Mouse (Mus musculus) embryonic facial prominence, embryonic 14.5 days (tissue): ENCODE results near the gene Rita1. TPM values are rescaled to one million over a fixed set of nuclear protein-coding genes. Genes with fewer than 3 reads are reported as not detected.
A peak's percentile ranks its signal among the peaks of the same experiment; 100 is the strongest.

ENCODE experiments used
- ATAC-seq: fragments of 200-750 bp; cut with Nextera tagmentation; 2 replicates; pipeline ENCODE4 v1.8.0; 2017; ENCODE audit warnings: low read depth, moderate number of reproducible peaks, moderate TSS enrichment
- DNase-seq: peaks from one replicate; pipeline ENCODE4 v3.0.0-alpha.2; 2015; ENCODE audit warnings: low spot score
- H3K27ac ChIP-seq: fragments of 300-500 bp; sonication (generic); replicated peaks from 2 replicates; pipeline ENCODE4 v1.5.1; 2014; ENCODE audit warnings: low read depth, mild to moderate bottlenecking, low read length, moderate library complexity
- H3K27me3 ChIP-seq: fragments of 300-500 bp; sonication (generic); replicated peaks from 2 replicates; pipeline ENCODE4 v1.6.1; 2014; ENCODE audit warnings: low read length; ENCODE audit not compliant: control insufficient read depth, insufficient read depth
- H3K36me3 ChIP-seq: fragments of 300-500 bp; sonication (generic); 2 replicates; pipeline ENCODE4 v1.6.1; 2014; ENCODE audit warnings: low read length, mixed read lengths; ENCODE audit not compliant: control insufficient read depth, insufficient read depth
- H3K4me1 ChIP-seq: fragments of 300-500 bp; sonication (generic); 2 replicates; pipeline ENCODE4 v1.6.1; 2014; ENCODE audit warnings: antibody characterized with exemption, low read length; ENCODE audit not compliant: control insufficient read depth, insufficient read depth
- H3K4me2 ChIP-seq: fragments of 300-500 bp; sonication (generic); 2 replicates; pipeline ENCODE4 v1.6.1; 2014; ENCODE audit warnings: low read depth, mild to moderate bottlenecking, low read length, moderate library complexity, mixed read lengths
- H3K4me3 ChIP-seq: fragments of 300-500 bp; sonication (generic); 2 replicates; pipeline ENCODE4 v1.5.1; 2014; ENCODE audit warnings: low read depth, mild to moderate bottlenecking, low read length
- H3K9ac ChIP-seq: fragments of 300-500 bp; sonication (generic); 2 replicates; pipeline ENCODE4 v1.6.1; 2014; ENCODE audit warnings: low read depth, mild to moderate bottlenecking, low read length, moderate library complexity, mixed read lengths
- H3K9me3 ChIP-seq: fragments of 300-500 bp; sonication (generic); 2 replicates; pipeline ENCODE4 v1.6.1; 2016; ENCODE audit warnings: low read length; ENCODE audit not compliant: control insufficient read depth
- WGBS: fragments of 180-500 bp; shearing (Covaris S2); extraction: QIAGEN DNeasy Blood & Tissue Kit; methylation state at CpG from one replicate; pipeline ENCODE4 v1.1.7; 2014; 5-methylcytosine and 5-hydroxymethylcytosine counted together
- polyA plus RNA-seq: library from polyadenylated mRNA; unstranded; fragments of >200 nt; fragmentation: Nextera tagmentation; extraction: Ambion mirVana; gene quantifications from 2 replicates; pipeline ENCODE4 v1.2.1, GENCODE M21; 2014

Rita1 gene
- 9.9 and 11.4 TPM in 2 replicates for polyA plus RNA-seq

DNA sequence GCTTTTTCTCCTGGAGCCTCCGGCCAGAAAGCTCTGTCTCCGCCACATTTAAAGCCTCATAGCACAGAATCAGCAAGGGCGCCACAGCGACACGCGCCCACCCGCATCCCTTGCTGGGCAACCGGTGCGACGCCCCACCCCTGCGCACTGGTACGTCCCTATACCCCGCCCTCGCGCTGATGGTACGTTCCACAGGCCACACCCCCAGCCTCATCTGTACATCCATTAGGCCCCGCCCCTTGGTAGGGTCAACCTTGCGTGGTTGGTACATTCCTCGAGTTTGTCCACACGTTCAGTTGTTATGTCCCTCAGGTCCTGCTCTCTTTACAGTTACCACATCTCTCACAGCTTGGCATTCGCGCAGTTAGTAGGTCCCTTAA, at the start of gene Rita1, which contains the start of gene Ddx54:
Gene Rita1 (minus strand): TSS at position 148 of the 380 bp plus-strand sequence.
Gene Ddx54 (plus strand): TSS at position 298 of the 380 bp plus-strand sequence.
- Histone ChIP-seq H3K4me3 (peak within 1 kb of the TSS; percentile 81), H3K4me2 (peak within 1 kb of the TSS; percentile 78), H3K27ac (peak within 1 kb of the TSS; percentile 85), H3K4me1 (peaks cover 13% of the 10 kb centered on the region), H3K9ac (peak within 1 kb of the TSS; percentile 76), H3K27me3 (no peaks in the 10 kb centered on the region), H3K9me3 (no peaks in the 10 kb centered on the region), H3K36me3 (peaks cover 8% of the 10 kb centered on the region; the same call in 1 of the 2 replicates)
- peak; percentile 85 for ATAC-seq
- under 1% methylated on average over 22 of the region's 22 CpGs for WGBS
- peak; percentile 98 for DNase-seq

DNA sequence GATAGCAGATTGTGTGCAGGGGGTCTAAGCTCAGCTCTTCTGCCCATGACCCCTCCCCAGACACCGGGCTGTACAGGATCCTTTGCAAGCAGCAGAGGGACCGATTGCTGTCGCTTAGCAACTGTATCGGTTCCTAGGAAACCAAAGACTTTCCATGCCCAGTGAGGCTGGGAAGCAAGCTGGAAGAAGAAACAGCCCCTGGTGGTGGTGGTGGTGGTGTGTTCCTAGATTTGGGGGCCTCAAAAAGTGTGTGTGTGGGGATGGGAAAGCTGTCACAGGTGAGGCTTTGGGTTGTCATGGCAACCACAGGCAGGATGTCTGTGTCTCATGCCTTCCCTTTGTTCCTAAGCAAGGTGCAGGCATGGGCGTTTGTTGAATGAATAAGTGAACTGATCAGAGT, 48.4 kb upstream of the Rita1 start:
- 47% methylated on average over 5 of the region's 5 CpGs for WGBS

DNA sequence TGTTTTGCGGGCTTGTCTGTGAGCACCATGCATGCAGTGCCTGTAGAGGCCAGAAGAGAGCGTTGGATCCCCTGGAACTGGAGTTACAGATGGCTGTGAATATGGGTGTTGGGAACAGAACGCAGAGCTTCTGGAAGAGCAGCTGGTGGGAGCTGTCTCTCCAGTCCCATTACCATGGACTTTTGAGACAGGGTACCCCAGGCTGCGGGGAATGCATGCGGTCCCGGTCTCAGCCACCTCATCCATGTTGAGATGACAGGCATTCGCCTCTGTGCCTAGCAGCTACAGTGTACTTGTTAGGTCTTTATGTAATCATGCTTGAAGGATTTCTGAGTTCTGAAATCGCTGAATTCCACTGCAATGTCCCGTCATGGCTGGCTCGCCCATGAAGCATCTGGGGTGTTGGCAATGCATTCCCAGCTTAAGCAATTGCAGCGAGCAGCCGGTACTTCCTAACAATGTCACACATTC, 43.9 kb upstream of the Rita1 start:
- Histone ChIP-seq H3K9me3 (no peaks in the 10 kb centered on the region), H3K27me3 (peaks cover 4% of the 10 kb centered on the region; the same call in 1 of the 2 replicates), H3K4me2 (no peak overlapping the region), H3K4me1 (no peaks in the 10 kb centered on the region), H3K27ac (no peak overlapping the region), H3K9ac (no peak overlapping the region), H3K4me3 (no peak overlapping the region), H3K36me3 (no peaks in the 10 kb centered on the region)
- ATAC-seq: no peak
- WGBS: 78% methylated on average over 12 of the region's 12 CpGs
- no peak for DNase-seq

More for the DNA sequence above, 48.4 kb upstream of the Rita1 start:
- no peak overlapping the region for H3K9ac ChIP-seq
- no peak overlapping the region for H3K27ac ChIP-seq
- no peak overlapping the region for H3K4me3 ChIP-seq
- H3K27me3 ChIP-seq: no peaks in the 10 kb centered on the region
- no peaks in the 10 kb centered on the region for H3K36me3 ChIP-seq
- ATAC-seq (no peak), DNase-seq (no peak)
- H3K4me1 ChIP-seq: no peaks in the 10 kb centered on the region
- H3K9me3 ChIP-seq: no peaks in the 10 kb centered on the region
- H3K4me2 ChIP-seq: no peak overlapping the region

DNA sequence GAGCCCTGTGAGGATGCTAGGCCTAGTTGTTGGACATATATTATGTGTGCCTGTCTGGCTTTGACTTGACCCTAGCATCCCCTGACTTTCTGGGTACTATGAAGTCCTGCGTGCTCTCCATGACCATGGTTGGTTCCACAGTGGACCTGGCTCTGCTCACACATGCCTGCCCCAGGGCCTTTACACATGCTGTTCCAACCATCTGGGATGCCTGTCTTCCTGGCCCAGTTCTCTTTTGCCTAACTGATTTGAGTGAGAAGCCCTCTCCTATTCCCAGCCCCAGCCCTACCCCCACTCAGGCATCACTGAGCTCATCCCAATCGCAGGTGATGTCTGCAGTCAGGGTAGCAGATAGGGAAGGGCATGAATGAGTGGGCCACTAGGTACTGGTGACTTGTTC, 41.5 kb upstream of the Rita1 start:
- Histone ChIP-seq H3K36me3 (no peaks in the 10 kb centered on the region), H3K9ac (no peak overlapping the region), H3K4me2 (no peak overlapping the region), H3K4me1 (no peaks in the 10 kb centered on the region), H3K4me3 (no peak overlapping the region), H3K9me3 (no peaks in the 10 kb centered on the region), H3K27me3 (peaks cover 27% of the 10 kb centered on the region), H3K27ac (no peak overlapping the region)
- DNase-seq (no peak), ATAC-seq (no peak)
- WGBS: 90% methylated on average over 2 of the region's 2 CpGs

DNA sequence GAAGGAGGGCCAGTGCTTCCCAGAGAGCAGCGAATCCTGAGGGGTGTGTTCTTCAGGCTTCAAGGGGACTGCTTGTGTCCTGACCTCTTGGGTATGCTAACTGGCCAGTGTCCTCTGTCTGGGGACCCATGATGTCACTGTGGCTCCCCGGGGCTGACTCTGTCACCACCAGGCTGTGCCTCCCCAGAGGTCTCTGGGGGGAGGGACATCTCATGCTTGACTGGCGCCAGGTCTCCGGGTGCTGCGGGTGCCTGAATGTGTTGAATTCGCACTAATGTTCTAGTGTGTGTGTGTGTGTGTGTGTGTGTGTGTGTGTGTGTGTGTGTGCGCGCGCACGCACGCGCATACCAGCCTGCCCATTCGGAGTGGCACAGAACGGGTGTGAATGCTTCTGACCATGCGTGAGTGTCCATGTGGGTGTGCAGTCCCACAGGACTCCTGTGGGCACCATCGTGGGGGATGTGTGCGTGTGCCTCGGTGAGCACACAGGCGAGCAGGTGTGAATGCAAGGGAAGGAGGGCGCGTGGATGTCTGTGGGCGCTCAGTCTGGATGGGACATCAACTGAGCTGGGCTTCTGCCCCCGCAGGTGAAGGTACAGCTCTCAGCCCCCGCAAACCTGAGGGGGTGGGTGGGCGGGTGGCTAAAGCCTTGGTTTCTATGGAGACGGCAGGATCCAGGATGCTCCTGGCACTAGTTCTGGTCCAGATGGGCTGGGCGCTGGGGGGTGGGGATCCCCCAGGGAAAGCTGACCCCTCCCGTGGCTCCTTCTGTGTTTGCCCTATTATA, 40.7 kb upstream of the Rita1 start:
- no peaks in the 10 kb centered on the region for H3K36me3 ChIP-seq
- peaks cover 35% of the 10 kb centered on the region for H3K27me3 ChIP-seq
- H3K9ac ChIP-seq: no peak overlapping the region
- DNase-seq (no peak), ATAC-seq (no peak)
- H3K4me3 ChIP-seq: no peak overlapping the region
- WGBS: 78% methylated on average over 27 of the region's 28 CpGs
- H3K4me1 ChIP-seq: no peaks in the 10 kb centered on the region
- no peaks in the 10 kb centered on the region for H3K9me3 ChIP-seq
- no peak overlapping the region for H3K27ac ChIP-seq
- no peak overlapping the region for H3K4me2 ChIP-seq

DNA sequence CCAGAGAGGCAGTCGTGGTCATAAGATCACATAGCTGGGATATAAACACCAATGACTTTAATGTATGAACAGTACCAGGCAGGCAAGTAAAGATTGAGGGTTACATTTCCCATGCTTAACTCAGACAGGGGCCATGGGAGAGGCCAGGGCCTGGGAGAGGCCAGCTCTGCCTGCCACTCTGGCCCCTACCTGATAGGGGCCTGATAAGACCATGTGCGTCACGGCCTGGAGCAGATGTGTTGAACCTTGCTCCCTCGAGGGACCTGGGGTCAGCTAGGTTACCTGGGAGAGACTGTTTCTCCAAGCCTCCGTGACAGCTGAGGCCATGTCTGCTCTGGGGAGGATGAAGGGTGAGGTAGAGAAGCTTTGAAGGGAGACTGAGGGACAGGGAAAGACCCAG, 38.8 kb upstream of the Rita1 start:
- ATAC-seq (no peak), DNase-seq (no peak)
- Histone ChIP-seq H3K27ac (no peak overlapping the region), H3K9ac (no peak overlapping the region), H3K4me1 (no peaks in the 10 kb centered on the region), H3K36me3 (no peaks in the 10 kb centered on the region), H3K4me2 (no peak overlapping the region), H3K9me3 (no peaks in the 10 kb centered on the region), H3K27me3 (peaks cover 49% of the 10 kb centered on the region), H3K4me3 (no peak overlapping the region)
- WGBS: 63% methylated on average over 5 of the region's 5 CpGs

DNA sequence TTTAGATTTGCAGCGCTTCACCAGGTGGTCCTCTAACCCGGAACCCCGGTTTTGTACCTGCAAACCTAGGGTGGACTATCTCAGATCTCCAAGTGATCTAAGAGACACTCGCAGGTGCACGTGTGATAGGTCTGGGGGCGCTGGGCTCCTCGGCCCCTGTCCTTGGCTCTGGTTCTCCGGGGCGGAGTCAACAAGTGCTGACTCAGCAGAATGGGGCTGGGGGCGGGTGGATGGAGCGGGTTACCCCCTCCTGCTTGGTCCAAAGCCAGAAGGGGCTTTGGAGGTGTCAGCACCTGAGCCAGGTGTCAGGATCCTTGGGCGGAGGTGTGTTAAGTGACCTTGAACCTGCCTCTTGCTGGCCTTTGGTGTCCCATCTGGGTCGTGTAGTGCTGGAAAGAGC, 37.5 kb upstream of the Rita1 start:
- Histone ChIP-seq H3K27me3 (peaks cover 49% of the 10 kb centered on the region), H3K27ac (no peak overlapping the region), H3K9ac (no peak overlapping the region), H3K36me3 (no peaks in the 10 kb centered on the region), H3K4me1 (no peaks in the 10 kb centered on the region), H3K4me3 (no peak overlapping the region), H3K9me3 (no peaks in the 10 kb centered on the region), H3K4me2 (no peak overlapping the region)
- ATAC-seq: no peak
- 28% methylated on average over 13 of the region's 13 CpGs for WGBS
- no peak for DNase-seq

DNA sequence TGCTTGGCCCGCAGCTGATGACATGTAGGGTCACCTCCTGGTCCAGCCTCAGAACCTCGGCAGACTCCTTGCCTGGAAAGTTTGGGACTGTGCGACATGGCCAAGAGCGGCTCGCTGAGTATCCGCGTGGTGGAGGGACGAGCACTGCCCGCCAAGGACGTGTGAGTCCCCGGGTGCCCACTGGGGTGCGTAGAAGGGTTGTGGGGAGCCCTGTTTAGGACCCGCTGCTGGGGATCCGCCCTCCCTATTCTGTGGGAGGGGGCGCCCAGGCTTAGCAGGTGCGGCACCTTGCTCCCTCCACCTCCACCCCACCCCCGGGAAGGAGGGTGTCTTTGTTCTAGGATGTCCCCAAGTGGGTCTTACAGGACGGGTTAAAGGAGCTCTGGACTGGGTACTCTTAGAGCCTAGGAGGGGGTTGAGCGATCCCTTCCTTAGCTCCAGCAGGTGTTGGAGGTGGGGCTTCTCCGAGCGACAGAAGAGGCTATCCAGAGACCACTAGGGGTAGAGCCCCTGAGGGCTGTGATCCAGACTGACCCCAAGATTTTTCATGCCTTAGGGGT, 37.1 kb upstream of the Rita1 start:
- Histone ChIP-seq H3K36me3 (no peaks in the 10 kb centered on the region), H3K9me3 (no peaks in the 10 kb centered on the region), H3K4me1 (no peaks in the 10 kb centered on the region), H3K27me3 (peaks cover 49% of the 10 kb centered on the region), H3K4me2 (peak overlapping the region; percentile 50), H3K4me3 (peak overlapping the region; percentile 25), H3K9ac (no peak overlapping the region), H3K27ac (no peak overlapping the region)
- peak; percentile 26; the same call in 1 of the 2 replicates for ATAC-seq
- no peak for DNase-seq
- 2% methylated on average over 14 of the region's 21 CpGs for WGBS
